Mouse (Mus musculus) urinary bladder, adult 18-20 months (tissue): ENCODE measurements around the gene Nfkbiz.
A peak's percentile ranks its signal among the peaks of the same experiment; 100 is the strongest.

Experiments used
- DNase-seq, 2 experiments: peaks; one replicate each; pipeline ENCODE4 v3.0.0; 2022; ENCODE audit warnings: low spot score in 2 of 2, mixed read lengths in 2 of 2

The Nfkbiz gene

DNA sequence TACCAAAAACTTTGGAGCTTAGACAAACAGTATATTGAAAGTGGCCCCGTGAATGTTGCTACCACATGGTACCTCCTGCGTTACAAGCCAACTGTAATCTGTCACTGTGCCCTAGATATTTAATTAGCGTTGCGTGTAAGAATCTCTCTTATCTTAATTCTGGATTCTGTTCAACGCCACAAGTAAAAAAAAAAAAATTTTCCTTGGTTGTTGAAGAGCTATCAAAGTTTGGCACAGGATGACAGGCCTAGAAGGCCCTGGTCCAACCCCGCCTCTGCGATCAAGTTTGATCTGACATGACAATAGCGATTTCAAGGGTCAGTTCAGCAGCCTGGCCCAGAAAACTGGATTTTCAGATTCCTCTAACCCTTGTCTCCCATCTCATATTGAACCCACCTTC is 6.1 kb downstream of the Nfkbiz start:
- DNase-seq: no peak

DNA sequence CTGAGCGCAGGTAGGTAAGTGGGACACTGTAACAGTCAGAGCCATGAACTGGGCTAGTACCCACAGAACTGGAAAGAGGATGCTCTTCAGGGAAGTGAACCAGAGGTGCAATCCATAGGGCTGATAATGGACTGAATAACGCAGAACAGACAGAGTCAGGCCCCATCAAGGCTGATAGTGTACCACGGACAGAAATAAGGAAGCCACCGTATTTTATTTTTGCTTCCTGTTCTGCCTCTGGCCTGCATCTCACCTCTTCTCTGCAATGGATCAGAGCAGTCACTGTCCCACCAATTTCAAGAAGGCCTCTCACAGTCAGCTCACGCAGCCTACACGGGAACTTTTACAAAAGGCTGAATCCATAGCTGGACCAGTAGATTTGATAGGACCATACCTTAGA is 6.7 kb downstream of the Nfkbiz start:
- no peak for DNase-seq

DNA sequence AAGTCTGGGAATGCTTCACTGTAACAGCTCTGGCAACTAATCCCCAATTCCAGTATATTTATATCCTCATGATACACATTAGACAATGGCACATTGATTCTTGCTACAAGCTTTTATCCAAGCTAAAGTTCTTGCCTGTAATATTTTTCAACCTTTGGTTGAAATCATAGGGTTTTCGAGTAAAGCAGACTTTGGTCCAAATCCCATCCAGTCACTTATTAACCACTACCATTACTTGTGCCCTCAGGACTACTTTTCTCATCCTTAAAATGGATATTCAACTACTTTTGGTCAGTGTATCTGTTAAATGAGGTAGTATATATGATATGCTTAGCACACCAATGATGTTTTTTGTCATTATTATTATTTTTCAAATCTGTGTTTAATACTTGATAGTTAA is 7.2 kb downstream of the Nfkbiz start:
- DNase-seq: no peak

DNA sequence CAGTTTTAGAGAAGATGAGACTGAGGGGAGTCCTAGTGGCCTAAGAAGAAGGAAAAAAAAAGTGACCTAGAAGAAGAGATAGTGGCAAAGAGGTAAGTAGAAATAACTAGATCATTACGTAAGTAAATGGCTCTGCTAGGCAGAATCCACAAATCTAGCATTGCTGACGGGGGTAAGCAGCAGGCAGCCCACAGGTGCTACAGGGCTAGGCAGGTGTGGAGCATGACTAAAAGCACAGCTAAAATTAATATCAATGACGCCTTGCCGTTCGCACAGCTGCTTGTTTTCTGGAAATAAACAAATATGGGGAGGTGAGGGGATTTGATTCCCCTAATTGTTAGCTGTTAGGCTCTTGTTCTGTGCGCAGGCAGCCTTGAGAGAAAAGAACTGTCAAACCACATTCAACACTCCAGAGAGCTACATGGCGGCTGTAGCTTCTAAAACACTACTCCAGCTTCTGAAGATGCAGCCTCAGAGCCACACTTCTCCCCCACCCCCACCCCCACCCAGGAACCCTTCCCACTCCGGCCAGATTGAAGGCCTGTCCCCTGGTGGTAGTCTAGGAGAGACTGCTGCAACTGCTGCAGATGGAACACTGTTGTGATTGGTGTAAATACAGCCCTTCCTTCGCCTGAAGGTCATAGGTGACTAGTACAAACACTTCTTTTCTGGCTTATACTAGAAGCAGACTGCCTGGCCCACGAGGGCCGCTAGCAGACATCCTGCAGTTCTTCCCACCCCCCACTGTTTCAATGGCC is 15.1 kb downstream of the Nfkbiz start:
- DNase-seq: no peak

DNA sequence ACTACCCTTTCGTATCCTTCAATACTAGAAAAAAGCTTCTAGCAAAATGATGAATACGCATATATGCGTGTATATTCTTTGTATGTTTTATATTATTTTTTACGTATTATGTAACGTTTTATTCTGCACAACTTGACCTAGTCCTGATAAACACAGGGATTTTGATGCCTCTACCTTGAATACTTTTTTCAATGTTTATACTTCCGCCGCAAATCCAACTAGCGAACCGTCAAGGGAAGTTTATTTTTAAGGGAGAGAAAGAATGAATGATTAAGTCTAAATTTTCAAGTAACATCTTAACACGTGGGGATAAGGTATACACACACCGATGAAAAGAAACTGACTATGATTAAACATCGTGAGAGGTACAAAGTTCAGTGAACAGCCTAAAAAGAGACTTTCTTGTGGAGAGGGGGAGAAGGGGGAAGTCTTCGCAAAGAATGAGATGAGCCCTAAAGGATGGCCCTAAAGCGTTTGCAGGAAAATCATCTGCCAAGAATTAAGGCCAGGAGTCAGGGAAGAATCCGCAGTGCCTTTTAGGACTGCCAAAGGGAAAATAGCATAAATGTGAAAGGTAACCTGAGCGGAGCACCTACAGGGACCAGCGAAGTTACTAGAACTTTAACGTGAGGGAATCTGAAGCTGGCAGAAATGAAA is 15.8 kb downstream of the Nfkbiz start:
- DNase-seq: no peak

DNA sequence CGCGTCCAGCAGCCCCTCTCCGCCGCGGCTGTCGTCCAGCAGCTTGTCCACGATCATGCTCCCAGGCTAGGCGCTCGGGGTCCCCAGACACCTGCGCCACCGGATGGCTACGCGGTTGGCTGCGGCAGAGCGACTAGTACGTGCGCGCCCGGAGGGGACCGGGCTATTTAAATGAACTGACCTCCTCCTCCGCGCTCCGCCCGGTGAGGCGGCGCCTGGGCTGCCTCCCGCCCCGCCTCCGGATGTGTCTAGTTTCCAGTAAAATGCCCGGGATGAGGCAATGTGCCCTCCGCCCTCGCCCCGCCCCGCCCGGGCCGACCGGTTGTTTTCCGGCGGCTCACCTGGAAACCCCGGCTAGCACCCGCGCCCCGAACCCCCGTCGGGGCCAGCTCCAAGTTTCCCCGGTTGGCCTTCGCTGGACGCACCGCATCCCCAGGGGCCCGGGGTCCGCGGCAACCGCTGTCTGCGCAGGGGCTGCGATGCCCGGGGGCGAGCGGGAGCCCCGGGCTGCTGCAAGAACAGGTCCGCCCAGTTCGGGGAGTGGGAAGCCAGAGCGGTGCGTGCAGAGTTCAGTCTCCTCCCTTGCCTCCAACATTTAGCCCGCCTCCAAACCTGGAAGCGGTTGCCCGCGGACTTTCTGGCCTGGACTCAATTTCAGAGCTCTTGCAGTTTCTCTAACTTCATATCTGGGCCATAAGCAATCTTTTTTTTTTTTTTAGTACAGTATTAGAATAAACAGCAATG is 16.5 kb downstream of the Nfkbiz start:
- peak; percentile 94 to 98 for DNase-seq

DNA sequence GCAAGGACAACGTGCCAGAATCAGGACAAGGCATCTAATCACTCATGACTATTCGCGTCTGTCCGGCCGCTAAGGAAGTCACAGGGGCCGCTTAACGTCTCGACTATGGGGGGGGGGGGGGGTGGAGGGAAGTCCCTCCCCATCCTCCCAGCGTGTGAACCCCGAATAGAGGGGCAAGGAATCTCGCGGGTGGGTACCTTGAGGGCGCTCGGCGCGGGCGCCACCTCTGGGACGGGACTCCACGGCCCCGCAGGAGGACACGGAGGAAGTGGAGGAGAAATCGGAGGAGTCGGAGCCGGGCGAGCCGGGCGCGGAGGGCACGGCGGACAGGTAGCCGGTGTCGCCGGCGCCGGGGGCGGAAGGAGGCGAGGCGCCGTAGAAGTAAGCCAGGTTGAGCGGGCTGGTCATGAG is 17.1 kb downstream of the Nfkbiz start:
- DNase-seq: no peak

DNA sequence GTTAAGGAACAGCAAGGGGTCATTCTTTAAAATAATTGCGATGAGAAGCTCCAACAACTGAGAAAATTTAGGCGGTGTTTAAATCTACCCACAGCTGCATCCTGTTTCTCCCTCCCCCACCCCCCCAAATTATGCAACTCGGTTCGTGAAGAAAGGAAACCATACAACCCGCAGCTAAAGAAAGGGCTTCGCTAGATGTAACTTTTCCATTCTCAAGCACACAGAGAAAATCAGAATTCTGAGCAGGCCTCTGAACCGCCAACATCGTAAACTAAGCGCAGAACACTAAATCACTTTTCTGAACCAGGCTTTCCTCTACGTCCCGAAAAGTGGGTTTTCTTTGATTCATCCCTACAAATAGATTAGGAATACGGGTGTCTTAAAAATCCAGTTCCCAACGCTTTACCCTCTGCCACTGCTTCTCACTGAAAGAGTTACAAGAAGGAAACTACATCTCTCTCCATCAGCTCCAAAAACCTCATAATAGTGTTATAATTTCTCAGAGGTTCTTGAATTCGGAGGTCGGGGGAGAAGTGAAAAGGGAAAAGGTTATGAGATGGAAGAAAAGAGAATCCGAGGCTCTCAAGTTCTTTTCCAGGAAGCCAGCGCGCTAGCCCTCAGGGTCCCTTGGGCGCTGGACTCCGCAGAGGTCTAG is 17.7 kb downstream of the Nfkbiz start:
- DNase-seq: no peak

DNA sequence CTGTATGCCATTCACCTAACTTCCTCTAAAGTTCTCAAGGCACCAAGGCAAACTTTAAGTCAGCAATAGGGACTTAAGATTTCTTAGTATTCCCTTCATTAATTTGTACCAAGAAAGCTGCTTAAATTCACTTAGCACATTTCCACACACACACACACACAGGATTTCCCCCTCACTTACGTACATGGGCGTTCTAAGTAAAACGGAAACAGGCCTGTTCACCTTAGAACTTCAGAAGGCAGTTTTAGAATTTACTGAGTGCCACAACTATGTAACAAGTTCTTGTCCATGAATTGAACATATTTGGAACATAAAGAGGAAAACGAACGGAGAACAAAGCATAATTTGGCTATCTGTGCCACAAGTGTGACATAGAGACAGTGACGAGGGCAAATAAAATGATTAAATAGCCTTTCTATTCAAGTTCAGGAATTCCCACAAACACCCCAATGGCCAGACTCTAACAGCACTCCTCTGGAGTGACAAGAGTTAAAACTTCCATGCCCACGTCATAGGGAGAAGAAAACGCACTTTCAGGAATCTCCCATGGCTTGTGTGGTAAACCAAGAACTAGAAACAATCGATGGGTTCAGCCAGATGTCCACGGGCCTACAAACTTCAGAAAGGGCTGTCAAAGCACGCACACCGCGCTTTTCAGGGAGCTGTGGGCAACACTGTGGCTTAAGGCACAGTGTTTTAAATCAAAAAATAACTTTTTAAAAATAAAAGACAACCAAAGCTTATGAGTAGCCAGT is 18.4 kb downstream of the Nfkbiz start:
- DNase-seq: no peak

DNA sequence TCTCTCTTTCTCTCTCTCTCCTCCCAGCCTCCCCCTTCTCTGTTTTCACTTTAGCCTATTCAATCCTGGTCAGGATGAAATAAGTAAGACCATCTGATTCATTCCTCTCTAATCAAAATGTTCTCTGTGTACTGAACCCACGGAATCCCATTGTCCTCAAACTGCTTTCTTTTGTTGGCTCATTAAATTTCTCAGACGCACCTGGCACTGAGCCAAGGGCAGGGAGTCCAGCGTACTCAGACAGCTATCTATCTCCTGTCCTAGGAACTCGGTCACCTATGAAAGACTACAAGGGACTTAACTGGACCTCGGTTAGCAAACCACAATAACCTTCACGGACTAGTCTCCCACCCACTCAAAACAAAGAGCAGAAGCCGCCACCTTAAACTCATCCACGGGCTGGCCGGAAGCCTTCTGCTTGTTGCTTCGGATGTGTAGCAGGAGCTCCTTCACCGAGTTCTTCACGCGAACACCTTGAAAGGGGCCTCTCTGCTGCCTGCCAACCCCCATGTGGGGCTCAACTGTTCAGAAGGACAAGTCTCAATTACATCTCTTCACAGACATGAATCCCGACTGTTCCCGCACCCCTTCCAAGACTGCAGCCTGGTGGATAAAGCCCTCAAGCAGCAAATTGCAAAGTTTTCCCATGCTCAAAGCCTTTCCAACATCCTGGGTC is 19.4 kb downstream of the Nfkbiz start:
- DNase-seq: peak; percentile 20 to 45

DNA sequence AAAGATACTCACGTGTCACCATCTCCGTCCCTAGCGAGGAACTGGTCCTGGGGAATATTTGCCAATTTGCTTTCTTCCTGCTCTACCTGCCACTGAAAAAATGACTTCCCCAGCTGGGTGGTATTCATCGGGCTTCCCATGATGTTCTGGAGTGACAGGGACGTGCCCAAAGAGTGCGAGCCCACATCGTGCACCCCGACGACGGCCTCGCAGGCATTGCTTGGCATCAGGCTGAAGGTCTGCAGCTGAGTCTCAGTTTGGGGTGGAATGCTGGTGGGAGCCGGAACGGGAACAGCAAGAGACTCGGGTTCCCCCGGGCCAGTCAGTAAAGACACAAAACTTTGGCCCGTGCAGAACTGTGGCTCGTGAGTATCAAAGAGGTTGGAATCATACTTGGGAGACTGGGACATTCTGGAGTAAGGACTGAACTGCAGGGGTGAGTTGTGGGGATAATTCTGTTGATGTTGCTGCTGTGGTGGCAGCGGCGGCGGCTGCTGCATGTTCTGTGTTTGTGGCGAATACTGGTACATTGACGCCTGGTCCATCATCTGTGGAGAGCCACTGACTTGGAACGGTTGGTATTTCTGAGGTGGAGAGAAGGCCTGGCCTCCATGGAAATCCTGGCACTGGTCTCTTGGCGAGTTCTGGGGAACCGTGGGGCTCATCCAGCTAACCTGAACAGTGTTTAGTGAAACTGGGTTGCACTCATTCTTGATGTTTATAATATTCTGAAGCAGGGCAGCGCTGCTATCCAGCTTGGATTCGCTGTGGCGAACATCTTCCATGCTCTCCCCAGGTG is 20.8 kb downstream of the Nfkbiz start:
- DNase-seq: no peak

DNA sequence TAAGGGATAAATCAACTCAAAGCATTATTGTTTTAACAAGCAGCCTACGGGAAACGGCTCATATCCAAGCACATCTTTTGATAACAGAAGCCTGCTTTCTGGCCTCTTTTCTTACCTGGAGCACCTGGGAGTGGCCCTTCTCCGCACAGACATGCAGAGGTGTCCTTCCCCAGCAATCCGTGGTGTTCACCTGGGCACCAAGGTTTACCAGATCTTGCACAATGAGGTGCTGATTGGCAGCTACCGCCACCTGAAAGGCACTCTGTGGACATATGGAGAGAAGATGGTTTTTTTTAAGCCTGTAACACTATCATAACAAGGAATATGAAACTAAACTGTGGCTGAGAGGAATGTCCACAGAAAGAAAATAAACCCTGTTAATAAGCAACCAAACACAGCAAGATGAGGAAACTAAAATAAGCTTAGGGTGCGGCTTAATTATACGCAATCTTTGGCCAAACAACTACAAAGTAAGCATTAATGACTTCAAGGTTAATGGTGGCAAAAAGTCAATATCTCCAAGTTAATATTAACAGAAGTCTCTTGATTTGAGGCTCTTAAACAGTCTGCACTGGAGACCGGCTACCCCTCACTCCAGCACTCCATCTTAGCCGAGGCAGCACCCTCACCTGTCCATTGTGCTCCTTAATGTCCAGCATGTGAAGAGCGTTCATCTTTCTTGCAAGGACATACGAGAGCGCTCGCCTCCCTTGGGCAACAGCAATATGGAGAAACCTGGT is 22.3 kb downstream of the Nfkbiz start:
- DNase-seq: no peak

DNA sequence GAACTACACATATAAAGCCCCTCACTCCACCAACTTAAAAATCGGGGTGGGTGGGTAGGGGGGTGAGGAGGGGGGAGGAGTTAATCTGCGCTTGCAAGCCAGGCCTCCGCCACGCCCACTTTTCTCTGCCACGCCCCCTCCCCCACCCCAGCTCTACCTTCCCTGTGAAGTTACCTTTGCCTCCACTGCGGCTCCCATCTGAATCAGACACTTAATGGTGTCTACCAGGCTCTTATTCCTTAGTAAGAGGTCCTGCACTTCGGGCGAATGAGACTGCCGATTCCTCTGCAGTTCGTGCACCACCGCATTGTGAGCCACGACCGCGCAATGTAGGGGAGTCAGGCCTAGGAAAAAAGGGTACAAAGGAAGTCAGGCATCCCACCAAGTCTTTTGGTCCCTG is 23.2 kb downstream of the Nfkbiz start:
- DNase-seq: no peak

DNA sequence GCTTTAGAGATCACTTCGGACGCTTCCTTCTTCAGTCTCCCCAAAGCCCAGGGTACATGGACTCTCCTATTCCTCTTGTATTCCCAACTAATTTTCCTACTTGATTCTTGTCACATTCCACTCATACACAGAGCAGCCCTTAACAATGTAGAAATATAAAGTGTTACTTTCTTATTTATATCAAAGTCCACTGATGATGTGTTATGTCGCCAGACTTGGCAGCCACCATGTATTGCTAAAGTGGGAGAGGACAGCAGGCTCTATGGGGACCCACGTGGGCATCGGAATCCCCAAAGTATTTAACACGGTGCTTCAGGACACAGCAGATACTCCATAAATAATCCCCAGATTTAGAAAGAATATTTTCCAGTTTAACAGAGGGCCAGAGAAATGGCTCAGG is 24.0 kb downstream of the Nfkbiz start:
- DNase-seq: no peak

DNA sequence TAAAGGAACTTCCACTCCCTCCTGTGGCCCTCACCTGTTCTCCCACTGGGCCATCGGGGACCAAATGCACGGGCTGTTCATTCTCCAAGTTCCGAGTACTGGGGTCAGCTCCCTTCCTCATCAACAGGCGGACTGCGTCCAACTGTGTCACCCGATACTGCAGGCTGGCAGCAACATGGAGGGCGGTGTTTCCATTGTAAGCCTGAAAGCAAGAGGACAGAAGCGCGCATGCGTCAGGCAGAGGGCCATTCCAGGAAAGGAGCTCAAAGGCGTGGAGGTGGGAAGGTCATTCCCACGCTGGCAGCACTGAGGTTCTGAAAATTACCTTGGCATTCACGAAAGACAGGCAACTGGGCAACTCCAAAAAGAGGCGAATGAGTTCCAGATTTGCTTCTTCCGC is 24.8 kb downstream of the Nfkbiz start:
- no peak for DNase-seq

DNA sequence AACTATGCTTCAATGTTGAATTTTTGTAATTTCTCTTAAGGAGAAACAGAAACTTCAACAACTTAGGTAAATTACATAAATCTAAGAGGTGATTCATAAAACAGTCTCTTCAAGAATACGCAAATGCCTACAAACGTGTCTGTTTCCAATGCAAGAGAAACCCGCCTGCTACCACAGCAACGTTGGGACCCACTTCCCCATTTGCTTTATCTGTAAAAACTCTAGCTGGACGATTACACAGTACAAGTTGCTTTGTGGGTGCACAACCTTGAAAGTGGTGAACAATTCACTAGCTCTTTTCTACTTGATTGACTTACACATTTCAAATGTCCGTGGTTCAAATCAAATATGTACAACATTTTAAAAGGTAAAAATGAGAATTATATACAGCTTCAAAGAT is 26.9 kb downstream of the Nfkbiz start:
- DNase-seq: no peak

DNA sequence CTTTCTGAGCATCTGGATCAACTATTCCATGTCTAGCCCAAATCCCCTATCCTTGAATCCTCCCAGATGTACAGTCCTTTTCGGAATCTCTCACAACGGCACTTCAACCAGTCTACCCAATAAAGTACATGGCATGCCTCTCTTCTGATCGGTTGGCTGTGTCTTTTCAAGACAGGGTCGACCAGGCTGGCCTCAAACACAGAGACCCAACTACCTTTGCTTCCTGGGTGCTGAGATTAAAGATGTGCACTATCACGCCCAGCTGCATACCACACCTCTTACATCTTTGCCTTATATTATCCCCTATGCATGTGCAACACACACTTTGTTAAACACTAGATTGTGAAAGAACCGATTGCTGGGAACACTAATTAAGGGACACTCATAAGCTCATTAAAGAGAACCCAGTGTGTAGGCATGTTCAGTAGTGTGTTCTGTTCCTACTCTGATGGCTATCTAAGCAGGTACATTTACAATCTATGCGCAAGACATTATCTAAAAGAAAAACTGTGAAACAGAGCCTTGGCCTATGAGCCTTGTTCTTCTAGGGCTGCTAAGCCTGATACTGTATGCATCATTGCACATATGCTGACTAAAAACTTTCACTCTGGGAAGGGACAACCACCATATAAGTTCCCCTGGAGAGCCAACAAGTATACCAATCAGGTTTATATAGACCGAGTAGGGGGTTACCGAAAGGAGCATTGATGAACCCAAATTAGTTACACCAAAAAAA is 28.8 kb downstream of the Nfkbiz start:
- DNase-seq: no peak

DNA sequence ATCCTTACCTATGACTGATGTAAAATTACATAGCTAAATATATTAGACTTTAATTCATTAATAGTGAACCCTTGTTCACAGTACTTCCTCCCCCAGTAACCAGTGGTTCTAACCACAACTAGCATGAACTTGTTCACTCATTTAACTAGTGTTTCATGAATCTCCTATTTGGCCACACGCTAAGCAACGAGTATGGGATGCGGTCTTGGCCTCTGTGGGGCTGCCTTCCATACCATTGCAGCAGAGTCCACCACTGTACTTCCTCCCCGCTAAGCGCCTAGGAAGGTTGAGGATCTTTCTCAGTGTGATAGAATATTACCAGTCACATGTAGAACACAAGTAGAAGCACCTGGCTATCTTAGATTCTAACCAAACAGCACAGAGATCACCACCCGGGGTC is 29.4 kb downstream of the Nfkbiz start:
- no peak for DNase-seq

DNA sequence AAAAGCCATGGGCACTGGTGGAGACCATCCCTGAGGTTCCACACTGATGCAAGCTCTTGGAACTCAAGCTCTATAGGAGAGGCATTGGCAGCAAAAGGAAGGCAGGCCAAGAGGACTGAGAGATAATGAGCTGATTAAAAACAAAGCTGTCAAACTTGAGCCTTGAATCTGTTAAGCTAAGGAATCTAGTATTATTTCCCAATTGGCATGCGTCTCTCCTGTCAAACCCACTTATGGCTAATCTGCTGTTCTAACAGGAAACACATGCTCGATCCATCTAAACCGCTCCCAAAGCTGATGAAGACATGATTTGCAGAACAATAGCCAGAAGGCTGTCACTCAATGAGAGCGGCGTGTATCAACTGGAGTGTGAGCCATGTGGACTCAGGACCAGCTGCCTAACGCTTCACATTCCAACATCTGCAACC is 31.2 kb downstream of the Nfkbiz start:
- no peak for DNase-seq
